Mouse (Mus musculus) layer of hippocampus, adult 8-10 months (tissue): Measurements from ENCODE around the gene Dstn. TPM values are rescaled to one million over a fixed set of nuclear protein-coding genes. Genes with fewer than 3 reads are reported as not detected.

Experiments used
- DNase-seq, 2 experiments: peaks; one replicate each; pipeline ENCODE4 v3.0.0; 2022; ENCODE audit warnings: low spot score in 2 of 2
- total RNA-seq, 4 experiments: library from RNA; stranded (reverse); gene quantifications; 2 replicates each; pipeline ENCODE4 v1.2.4; 2022

Gene Dstn
- total RNA-seq, 4 experiments from 2014 or later: 176 to 193 (median 185) TPM

- DNase-seq: peak; percentile 28 to 32
Observed at GRCm38 (mm10) chr2:143915600-143916135, 548 bp downstream of the Dstn start.

DNA sequence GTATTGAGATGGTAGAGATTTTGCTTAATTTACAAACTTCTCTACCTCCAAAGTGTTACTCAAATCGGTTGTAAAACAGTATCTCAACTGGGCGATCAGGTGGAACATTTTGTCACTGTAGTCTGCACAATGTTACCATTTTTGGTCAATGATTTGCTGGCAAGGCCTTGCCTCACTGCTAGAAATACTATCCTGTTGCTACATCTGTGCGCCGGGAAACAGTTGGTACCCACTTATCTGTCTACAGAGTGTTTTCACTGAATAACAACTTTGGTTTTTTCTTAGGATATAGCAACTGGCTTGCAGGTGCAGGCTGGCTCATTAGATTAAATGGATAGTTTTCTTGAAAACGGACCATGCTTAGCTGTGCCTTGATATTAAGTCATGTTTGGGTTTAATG, 1.1 kb downstream of the Dstn start:
- DNase-seq: peak; percentile 39 to 52

DNA sequence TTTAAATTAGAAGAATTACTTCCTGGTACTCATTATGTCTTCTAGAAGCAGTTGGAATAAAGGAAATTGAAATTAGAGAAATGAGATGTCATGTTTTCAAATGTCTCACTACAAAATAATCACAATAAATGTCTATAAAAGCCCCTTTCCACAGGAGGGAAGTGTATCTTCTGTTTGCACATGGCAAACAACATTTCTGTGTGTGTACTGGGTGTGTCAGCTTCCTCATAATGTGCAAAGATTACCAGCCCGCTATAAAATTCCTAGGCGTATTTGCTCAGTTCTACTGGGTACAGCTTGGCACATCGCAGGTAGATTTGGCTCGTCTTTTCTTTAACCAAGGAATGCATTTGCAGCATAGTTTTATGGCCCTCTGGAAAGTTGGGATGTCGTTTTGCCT, 2.5 kb downstream of the Dstn start:
- DNase-seq: no peak

- DNase-seq: no peak
Observed at GRCm38 (mm10) chr2:143918831-143919502, 3.8 kb downstream of the Dstn start.

GRCm38 (mm10) chr2:143924085-143924484, 9.0 kb downstream of the Dstn start:
- DNase-seq: no peak

DNA sequence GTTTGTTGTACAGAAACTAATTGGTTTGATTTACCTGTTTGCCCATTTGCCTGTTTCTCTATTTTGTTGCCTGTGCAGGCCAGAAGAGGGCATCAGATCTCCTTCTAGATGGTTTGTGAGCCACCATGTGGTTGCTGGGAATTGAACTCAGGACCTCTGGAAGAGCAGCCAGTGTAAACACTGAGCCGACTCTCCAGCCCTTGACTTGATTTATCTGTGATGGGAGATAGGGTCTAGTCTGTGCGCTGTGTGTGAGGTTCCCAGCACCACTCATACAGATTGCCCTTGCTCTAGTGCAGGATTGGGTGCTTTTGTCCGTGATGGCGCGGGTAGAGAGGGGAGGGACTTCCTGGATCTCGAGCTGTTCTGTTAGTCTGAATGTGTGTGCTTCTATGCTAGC, 10.7 kb downstream of the Dstn start:
- DNase-seq: no peak

DNA sequence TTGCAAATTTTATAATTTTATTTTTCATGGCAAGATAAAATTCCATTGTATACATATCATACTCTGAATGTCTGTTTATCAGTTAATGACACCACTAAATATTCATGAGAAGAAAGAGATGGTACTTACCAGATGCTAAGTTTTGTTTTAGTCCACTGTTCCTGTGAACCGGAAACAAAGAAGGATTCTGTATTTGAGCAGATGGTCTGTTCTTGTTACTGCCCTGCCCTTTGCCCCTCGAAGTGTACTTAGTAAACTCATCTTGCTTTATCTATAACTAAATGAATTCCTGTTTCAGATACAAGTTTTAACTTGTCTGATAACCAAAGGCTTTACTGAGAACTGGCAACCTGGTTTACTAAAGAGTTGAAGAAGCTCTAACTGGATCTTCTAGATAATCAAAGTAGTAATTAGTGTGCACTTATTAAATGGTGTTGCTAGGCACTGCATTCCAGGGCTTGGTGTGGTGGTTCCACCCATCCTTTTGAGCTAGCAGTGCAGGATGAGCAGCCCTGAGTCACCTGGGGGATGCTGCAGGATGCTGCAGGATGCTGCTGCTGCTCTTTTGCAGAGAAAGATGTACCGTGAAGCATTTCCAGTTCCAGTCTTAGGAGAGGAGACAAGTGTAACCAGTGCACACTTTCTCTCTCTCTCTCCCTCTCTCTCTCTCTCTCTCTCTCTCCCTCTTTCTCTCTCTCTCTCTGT, 14.6 kb downstream of the Dstn start:
- DNase-seq: no peak

DNA sequence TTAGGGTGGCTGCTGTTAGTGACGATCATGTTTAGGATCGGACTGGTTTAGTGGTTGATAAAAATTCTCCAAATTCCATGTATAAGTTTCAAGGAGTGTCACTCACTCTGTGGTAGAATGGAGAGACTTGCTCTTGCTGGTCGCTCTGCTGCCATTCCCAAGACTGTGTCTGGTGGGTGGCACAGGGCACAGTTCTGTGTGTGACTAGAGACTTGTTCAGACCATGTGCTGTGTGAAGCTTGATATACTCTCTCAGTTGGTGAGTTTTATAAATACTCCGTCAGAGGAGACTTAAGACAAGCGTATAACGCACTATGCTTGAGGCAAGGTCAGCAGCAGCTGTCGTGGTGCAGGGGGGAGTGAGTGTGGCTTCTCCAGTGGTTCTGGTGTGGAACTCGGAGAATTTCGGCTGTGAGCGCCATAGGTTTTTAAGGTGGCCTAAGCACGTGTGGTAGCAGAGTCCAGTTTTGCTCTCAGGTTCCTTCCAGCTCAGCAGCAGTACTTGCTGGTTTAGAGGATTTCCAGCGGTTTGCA, 17.3 kb downstream of the Dstn start:
- DNase-seq: no peak

DNA sequence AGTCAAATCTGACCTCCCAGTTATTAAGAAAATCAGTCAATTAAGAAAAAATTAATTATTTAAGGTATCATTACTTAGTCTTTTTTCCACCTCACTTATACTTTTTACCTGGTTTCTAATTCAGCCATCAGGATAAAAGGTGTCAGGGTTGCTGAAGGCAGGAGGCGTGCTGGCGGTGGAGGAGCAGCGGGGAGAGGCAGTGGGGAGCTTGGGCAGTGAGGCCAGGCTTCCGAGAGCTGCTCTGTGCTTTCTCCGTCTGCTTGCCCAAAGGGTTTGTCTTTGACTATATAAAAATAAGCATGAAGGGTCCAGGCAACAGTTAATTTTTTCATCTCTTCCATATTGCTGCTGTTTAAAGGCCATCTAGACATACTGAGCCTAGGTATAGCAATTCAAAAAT, 18.4 kb downstream of the Dstn start:
- DNase-seq: no peak

GRCm38 (mm10) chr2:143934439-143934838, 19.3 kb downstream of the Dstn start:
- DNase-seq: no peak

- DNase-seq: no peak
Observed at GRCm38 (mm10) chr2:143937861-143938260, 22.7 kb downstream of the Dstn start.

- no peak for DNase-seq
Observed at GRCm38 (mm10) chr2:143940406-143940805, 25.3 kb downstream of the Dstn start.

DNA sequence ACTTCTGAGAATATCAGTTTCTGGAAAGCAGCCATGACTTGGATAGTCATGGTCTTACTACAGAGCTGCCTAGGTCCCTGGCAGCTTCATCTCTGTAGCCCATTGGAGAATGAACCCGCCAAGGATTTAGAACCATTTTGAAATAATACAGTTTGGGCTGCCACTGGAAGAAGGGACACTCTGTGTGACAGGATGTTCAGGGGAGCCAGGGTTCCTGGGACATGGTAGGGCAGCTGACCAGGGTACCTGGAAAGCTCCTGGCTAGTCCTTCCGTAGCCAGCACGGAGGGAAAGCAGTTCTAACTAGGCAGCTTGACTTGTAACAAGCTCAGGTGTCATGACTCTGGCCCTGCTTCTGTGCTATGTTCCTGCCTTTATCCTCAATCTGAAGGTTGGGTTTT, 29.7 kb downstream of the Dstn start:
- no peak for DNase-seq

- DNase-seq: no peak
Observed at GRCm38 (mm10) chr2:143945466-143946075, 30.5 kb downstream of the Dstn start.

DNA sequence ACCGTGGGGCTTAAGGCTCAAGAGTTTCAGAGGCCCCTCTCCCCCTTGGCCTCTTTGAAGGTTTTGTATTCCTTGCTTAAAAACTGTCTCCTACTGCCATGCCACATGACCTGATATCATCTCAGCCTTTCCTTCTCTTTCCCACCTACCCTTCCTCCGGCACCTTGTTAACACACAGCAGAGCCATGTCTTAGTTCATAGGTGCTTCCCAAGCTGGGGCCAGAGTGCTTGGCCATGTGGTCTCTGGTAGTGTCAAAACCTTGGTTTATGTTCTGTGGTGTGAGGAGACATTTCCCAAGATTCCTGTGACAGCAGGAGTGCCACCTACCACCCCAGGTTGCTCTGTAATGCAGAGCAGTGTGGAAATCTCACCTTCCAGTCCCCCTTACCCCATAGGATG, 31.3 kb downstream of the Dstn start:
- no peak for DNase-seq

- DNase-seq: no peak
Observed at GRCm38 (mm10) chr2:143947981-143948380, 32.9 kb downstream of the Dstn start.

DNA sequence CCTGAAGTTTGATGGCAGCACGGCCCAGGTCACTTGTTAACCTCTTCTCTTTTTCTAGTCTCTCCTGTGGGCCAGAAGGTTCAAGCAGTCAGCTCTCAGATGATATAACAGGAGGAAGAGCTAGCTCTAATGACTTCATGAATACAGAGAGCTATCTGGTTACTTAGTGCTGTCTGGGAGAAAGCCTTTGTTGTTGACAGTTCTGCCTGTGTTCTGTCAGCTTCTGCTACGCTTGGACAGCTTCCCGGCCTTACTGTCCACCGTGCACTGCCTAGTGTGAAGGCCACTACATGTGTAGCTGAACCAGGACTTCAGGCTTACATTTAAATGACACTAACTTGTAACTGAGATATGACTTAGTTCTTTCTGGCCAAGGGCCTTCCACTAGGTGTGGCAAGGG, 33.3 kb downstream of the Dstn start:
- DNase-seq: no peak

GRCm38 (mm10) chr2:143949217-143949616, 34.1 kb downstream of the Dstn start:
- no peak for DNase-seq

DNA sequence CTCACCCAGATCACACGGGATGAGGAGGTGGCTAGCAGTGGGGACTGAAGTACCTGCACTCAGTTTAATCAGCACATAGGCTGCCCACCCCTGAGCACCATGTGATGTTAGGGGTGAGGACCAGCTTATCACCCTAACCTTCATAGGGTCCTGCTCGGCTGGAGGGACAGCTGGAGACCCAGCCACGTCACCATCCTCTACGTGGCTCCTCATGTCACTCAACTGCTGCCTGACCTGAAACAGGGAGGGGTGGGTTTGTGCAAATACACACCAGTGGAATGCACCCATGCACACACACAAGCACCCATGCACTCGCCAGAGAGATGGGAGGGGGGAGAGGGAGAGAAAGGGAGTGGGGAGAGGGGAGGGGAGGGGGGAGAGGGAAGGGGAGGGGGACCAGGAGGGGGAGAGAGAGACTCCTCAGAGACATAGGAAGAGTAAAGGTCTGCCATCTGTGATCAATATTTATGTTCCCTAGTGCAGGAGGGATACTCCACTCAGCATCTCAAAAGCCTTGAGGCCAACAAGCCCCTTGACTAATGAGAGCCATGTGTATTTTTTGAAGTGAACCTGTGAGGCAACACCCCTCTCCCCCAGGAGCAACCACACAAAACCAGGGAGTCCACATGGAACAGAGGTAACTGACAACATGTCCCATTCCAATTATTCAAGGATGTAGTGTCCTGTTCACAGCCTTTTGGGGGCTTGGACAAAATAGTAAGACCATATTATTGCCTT, 35.3 kb downstream of the Dstn start:
- DNase-seq: no peak

- DNase-seq: no peak
Observed at GRCm38 (mm10) chr2:143951028-143951420, 35.9 kb downstream of the Dstn start.

GRCm38 (mm10) chr2:143951546-143952315, 36.6 kb downstream of the Dstn start:
- DNase-seq: no peak
